Mouse (Mus musculus) kidney, adult 2 months (tissue): ENCODE data around the gene Eef1akmt2.

ENCODE experiments used
- CTCF ChIP-seq: fragments of 200-500 bp; conservative IDR thresholded peaks from 2 replicates; pipeline ENCODE4 v1.5.1; 2011; ENCODE audit warnings: low read depth, mild to moderate bottlenecking, control low read depth, low read length, moderate library complexity, mixed read lengths; ENCODE audit not compliant: insufficient read depth, insufficient read length
- POLR2A ChIP-seq: fragments of 200-500 bp; IDR thresholded peaks from one replicate; pipeline ENCODE4 v1.6.1; 2011; ENCODE audit warnings: low read depth, low read length, control low read depth

- no peak for TF ChIP-seq CTCF
- TF ChIP-seq POLR2A = no peak
These were observed 36.2 kb upstream of the Eef1akmt2 start for GRCm38 (mm10) chr7:132888518-132889249.
